Mouse (Mus musculus) ES-Bruce4 (cell line): ENCODE measurements around the gene Trem1. TPM values are rescaled to one million over a fixed set of nuclear protein-coding genes. Genes with fewer than 3 reads are reported as not detected.

Source experiments
- H3K27ac ChIP-seq: 2 replicates; pipeline ENCODE4 v1.5.1; 2012; ENCODE audit warnings: low read length, inconsistent platforms; ENCODE audit not compliant: insufficient read depth
- H3K27me3 ChIP-seq: 2 replicates; pipeline ENCODE4 v1.6.1; 2012; ENCODE audit warnings: mild to moderate bottlenecking, low read length, inconsistent platforms; ENCODE audit not compliant: control insufficient read depth, poor library complexity, insufficient read depth, severe bottlenecking
- H3K36me3 ChIP-seq: 2 replicates; pipeline ENCODE4 v1.6.1; 2012; ENCODE audit warnings: inconsistent platforms, mild to moderate bottlenecking, low read length, moderate library complexity; ENCODE audit not compliant: control insufficient read depth, poor library complexity, insufficient read depth, severe bottlenecking
- H3K4me1 ChIP-seq: one replicate; pipeline ENCODE4 v1.8.1; 2011; ENCODE audit warnings: low read length; ENCODE audit not compliant: control insufficient read depth, insufficient read depth
- H3K4me3 ChIP-seq: 2 replicates; pipeline ENCODE4 v1.5.1; 2011; ENCODE audit warnings: low read depth, mild to moderate bottlenecking, low read length
- H3K9ac ChIP-seq: 2 replicates; pipeline ENCODE4 v1.6.1; 2012; ENCODE audit warnings: low read depth, mild to moderate bottlenecking, inconsistent platforms; ENCODE audit not compliant: poor library complexity, severe bottlenecking
- H3K9me3 ChIP-seq: replicated peaks from 2 replicates; pipeline ENCODE4 v1.6.1; 2012; ENCODE audit warnings: mild to moderate bottlenecking, low read length, inconsistent platforms; ENCODE audit not compliant: control insufficient read depth, poor library complexity, insufficient read depth, severe bottlenecking
- CTCF ChIP-seq: IDR thresholded peaks from one replicate; pipeline ENCODE4 v1.8.1; 2011; ENCODE audit warnings: low read depth, low read length
- EP300 ChIP-seq: IDR thresholded peaks from 2 replicates; pipeline ENCODE4 v1.6.1; 2011; ENCODE audit warnings: low read depth, low read length; ENCODE audit not compliant: insufficient read depth
- POLR2A ChIP-seq: IDR thresholded peaks from one replicate; pipeline ENCODE4 v1.8.1; 2011; ENCODE audit warnings: low read length; ENCODE audit not compliant: insufficient read depth
- polyA plus RNA-seq: library from polyadenylated mRNA; stranded (reverse); fragments of >200 nt; gene quantifications from 2 replicates; pipeline ENCODE4 v1.2.4, GENCODE M21; 2011; ENCODE audit warnings: low read depth; ENCODE audit not compliant: missing spikeins, insufficient read depth, insufficient read length

The Trem1 gene
- polyA plus RNA-seq, 1 experiment: not detected

- Histone ChIP-seq H3K4me1 (peaks cover 4% of the 10 kb centered on the region), H3K27ac (no peak overlapping the region), H3K9me3 (peaks cover 4% of the 10 kb centered on the region; the same call in 1 of the 2 replicates), H3K36me3 (no peaks in the 10 kb centered on the region), H3K9ac (no peak overlapping the region), H3K4me3 (no peak overlapping the region), H3K27me3 (no peaks in the 10 kb centered on the region)
- no peak for TF ChIP-seq CTCF
- TF ChIP-seq EP300: no peak
- no peak for TF ChIP-seq POLR2A
These were observed 61.1 kb downstream of the Trem1 start for GRCm38 (mm10) chr17:48293500-48294194.

Other genes with a start within 250 kb of the Trem1 start
- gene 1700122O11Rik, start 194.5 kb upstream of the Trem1 start, polyA plus RNA-seq: not detected in 2 replicates
- not detected in 2 replicates for gene 1700067P10Rik, start 143.4 kb upstream of the Trem1 start, polyA plus RNA-seq
- not detected in 2 replicates for gene 9830107B12Rik, start 86.5 kb upstream of the Trem1 start, polyA plus RNA-seq
- gene A530064D06Rik, start 65.5 kb upstream of the Trem1 start, polyA plus RNA-seq: 0.15 TPM in 1 of 2 replicates, not detected in the other
- gene Trem3, start 15.0 kb downstream of the Trem1 start, polyA plus RNA-seq: not detected in 2 replicates
- gene Treml4, start 31.5 kb downstream of the Trem1 start, polyA plus RNA-seq: not detected in 2 replicates
- gene Treml2, start 66.7 kb downstream of the Trem1 start, polyA plus RNA-seq: 0.70 and 0.79 TPM in 2 replicates
- gene B430306N03Rik, start 83.4 kb downstream of the Trem1 start, polyA plus RNA-seq: not detected in 2 replicates
- not detected in 2 replicates for gene Trem2, start 113.6 kb downstream of the Trem1 start, polyA plus RNA-seq
- gene Treml1, start 127.1 kb downstream of the Trem1 start, polyA plus RNA-seq: not detected in 2 replicates
- gene Nfya, start 177.1 kb downstream of the Trem1 start, polyA plus RNA-seq: 47.2 and 60.1 TPM in 2 replicates
- gene Oard1, start 177.2 kb downstream of the Trem1 start, polyA plus RNA-seq: 76.1 and 87.3 TPM in 2 replicates
- gene Apobec2, start 200.2 kb downstream of the Trem1 start, polyA plus RNA-seq: 4.7 and 5.8 TPM in 2 replicates
- gene Tspo2, start 218.8 kb downstream of the Trem1 start, polyA plus RNA-seq: 1.5 and 2.6 TPM in 2 replicates
- gene Unc5cl, start 222.1 kb downstream of the Trem1 start, polyA plus RNA-seq: 0.90 and 1.4 TPM in 2 replicates